Mouse (Mus musculus) G1E (cell line): ENCODE data around the gene Npas3.

ENCODE experiments used
- CTCF ChIP-seq: IDR thresholded peaks from 2 replicates; pipeline ENCODE4 v1.5.1; 2012; ENCODE audit warnings: low read depth, low read length, inconsistent platforms, mixed read lengths
- GATA1 ChIP-seq: IDR thresholded peaks from 2 replicates; pipeline ENCODE4 v1.6.1; 2012; ENCODE audit warnings: borderline replicate concordance, low read length, inconsistent platforms, mixed read lengths
- GATA2 ChIP-seq: IDR thresholded peaks from 2 replicates; pipeline ENCODE4 v1.6.1; 2012; ENCODE audit warnings: low read depth, low read length, inconsistent platforms, borderline replicate concordance
- POLR2AphosphoS5 ChIP-seq: IDR thresholded peaks from 2 replicates; pipeline ENCODE4 v1.6.1; 2012; ENCODE audit warnings: low read depth, low read length, inconsistent platforms; ENCODE audit not compliant: insufficient replicate concordance
- TAL1 ChIP-seq: conservative IDR thresholded peaks from 2 replicates; pipeline ENCODE4 v1.6.1; 2012; ENCODE audit warnings: low read depth, low read length, inconsistent platforms, mixed read lengths

DNA sequence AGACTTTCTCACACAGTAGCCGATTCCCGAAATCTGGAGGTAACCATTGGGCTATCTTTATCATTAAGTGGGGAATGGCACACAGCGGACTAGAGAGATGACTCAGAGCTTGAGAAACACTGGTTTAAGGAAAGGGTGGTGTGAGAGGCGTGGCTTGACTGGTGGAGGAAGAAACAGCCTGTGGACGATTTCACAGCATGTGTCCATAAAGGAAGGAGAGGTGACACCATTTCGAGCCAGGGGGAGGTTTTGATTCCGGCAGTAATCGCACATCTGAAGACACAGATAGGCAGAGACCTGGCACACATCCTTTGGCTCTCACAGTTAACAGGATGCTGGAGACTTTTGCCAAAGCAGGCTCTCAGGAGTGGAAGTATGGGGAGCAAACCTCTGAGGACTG lies 660.3 kb downstream of the Npas3 start:
- TF ChIP-seq TAL1: no peak
- no peak for TF ChIP-seq CTCF
- TF ChIP-seq GATA1: no peak
- TF ChIP-seq GATA2: no peak
- no peak for TF ChIP-seq POLR2AphosphoS5
